Mouse (Mus musculus): Measurements from ENCODE around the gene Patl1.
A peak's percentile ranks its signal among the peaks of the same experiment; 100 is the strongest.
"Not testable (repeated sequence)": the region's sequence is repeated elsewhere in the genome, so short reads cannot be mapped to it uniquely, and the experiment has no call there.

Patl1 gene

DNA sequence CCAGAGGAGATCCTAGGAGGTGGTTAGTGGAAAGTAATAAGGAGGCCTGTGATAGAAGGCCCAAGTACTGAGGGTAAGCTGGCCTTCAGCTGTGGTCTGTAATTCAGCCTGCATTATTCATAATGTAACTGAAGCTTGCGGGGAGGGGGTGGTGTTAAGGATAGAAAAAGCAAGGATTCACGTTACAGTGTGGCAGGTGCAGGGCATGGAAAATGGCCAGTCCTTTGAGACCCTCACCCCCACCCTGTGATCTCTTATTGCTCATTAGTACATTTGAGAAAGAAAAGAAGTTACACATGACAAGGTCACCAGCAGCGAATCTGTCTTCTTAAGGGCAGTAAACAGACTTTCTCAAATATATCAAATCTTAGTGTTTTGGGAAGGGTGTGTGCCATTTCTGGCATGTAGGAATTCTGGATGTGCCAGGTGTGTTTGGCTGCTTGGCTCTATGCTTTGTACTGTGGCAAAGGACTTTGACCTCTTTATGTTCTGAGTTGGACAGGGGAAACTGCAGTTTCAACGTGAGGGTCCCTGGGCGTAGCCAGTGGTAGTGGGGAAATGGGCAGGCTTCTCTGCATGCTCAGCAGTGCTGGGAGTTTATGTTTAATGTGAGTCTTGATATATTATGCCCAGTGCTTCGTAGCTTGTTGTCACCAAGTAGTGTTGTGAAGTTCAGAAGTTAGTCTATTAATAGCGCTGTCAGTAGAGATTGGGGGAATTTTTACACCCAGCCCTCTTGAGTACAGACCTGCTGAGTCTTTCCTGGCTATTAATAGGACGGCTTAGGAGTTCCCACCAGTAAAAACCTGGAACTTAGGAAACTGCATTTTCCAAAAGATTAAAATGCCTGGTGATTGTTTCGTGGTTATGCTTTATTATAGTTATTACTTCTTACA lies 57.2 kb downstream of the Patl1 start:
- no peak for DNase-seq

DNA sequence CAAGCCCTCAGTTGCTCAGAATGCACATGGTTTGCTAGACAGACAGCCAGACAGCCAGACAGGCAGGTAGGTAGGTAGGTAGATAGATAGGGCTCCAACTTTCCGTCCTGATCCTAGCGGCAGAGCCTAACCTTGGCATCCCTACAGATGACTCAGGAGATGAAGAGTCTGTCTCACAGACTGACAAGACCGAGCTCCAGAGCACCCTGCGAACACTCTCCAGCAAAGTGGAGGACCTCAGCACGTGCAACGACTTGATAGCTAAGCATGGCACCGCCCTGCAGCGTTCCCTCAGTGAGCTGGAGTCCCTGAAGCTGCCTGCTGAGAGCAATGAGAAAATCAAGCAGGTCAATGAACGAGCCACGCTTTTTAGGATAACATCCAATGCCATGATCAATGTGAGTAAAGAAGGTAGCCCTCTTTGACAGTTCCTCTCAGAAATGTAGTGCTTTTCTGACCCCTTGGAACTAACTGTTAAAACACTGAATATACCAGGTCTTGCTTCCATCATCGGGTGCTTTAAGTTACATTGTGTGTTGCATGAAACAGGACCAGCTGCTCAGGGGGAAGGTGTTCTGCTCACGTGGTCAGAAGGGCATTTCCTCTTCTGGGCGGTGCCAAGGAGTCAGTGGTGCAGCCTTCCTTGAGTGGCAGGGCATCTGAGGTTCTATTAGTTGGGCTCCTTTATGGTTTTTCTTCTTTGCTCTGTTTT lies 61.5 kb downstream of the Patl1 start:
- DNase-seq = no peak

DNA sequence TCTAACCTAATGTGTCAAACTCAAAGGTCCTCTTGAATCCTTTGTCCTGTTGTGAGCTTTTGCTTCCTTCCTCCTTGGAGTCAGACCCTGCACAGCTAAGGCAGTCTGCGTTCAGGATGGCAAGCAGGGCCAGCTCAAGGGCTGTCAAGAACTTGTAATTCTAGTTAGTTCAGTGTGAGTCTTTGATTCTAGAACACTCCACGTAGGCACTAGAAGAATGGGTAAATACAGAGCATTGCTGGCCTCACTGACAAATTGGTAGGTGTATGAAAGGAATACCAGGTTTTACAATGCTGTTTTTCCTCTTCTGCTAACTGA lies 62.0 kb downstream of the Patl1 start:
- no peak for DNase-seq

DNA sequence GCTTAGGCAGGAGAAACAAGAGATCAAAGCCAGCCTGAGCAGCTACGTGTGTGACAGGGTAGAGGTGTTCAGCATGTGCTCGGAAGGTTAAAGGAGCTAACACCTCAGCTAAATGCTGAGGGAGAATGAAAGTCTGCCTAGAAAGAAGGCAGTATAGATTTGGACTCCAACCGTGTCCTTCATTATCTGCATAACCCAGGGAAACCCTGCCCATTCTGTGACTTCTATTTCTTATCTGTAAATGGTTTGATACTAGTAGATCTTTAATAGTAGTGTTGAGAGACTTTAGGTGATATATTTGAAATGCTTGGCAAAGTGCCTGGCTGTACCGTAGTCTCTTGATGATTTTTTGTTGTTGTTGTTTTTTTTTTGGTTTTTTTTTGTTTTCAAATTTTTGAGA lies 63.5 kb downstream of the Patl1 start:
- DNase-seq = no peak

DNA sequence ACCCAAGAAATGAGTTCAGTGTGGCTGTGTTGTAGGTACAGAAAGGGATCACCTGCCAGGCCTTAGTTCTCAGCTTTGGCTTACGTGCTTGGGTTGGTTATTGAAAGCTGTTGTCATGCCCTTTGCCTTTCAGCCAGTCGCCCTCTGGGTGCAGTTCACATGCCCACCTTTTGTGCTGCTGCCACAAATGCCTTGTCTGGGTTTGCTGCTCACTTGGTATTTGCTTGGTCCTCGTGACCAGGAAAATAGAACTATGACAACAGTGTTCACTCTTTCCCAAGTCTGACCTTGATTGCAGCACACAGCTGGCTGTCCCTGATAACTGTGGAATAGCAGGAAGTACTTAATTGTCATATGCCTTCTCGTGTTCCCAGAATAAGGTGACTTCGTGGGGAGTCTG lies 65.2 kb downstream of the Patl1 start:
- peak; percentile 37 for DNase-seq

DNA sequence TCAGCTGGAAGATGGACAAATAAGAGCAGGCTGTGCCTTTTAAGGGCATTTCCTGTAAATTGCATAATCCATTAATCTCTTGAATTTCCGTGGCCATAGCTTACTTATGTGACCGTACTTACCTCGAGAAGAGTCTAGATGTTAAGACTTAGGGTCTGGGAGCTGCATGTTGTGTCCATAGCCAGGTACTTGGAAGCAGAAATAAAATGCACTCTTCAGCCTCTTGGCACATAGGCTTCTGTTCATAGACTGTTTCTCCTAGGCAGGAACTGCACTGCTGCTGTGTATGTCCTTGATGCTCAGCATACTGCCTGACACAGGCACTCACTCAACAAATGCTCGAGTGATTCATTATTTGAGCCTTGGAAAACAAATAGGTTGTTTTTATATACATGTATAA lies 68.3 kb downstream of the Patl1 start:
- DNase-seq = no peak

DNA sequence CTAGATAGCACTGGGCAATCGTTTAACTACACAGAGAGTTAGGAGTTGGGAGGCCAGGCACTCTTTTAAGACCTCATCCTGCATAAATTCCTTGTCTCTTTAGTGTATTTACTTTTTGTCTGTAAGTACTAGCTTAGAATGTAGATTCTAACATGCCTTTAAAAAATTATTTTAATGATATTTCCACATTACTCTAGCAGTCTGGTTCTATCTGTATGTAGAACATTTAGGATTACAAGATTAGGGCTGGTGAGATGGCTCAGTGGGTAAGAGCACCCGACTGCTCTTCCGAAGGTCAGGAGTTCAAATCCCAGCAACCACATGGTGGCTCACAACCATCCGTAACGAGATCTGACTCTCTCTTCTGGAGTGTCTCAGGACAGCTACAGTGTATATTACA lies 72.4 kb downstream of the Patl1 start:
- DNase-seq = not testable (repeated sequence)

DNA sequence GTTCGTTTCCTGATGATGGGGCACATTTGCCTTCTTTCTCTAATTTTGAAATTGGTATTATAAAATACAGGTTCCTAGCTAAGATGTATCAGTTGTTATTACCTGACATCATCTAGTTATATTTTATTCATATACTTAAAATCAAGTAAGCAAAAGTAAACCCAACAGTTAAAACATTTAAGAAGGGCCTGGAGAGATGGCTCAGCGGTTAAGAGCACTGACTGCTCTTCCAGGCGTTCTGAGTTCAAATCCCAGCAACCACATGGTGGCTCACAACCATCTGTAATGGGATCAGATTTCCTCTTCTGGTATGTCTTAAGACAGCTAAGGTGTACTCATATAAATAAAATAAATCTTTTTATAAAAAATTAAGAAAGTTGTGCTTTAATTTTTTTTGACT lies 75.6 kb downstream of the Patl1 start:
- DNase-seq = no peak

DNA sequence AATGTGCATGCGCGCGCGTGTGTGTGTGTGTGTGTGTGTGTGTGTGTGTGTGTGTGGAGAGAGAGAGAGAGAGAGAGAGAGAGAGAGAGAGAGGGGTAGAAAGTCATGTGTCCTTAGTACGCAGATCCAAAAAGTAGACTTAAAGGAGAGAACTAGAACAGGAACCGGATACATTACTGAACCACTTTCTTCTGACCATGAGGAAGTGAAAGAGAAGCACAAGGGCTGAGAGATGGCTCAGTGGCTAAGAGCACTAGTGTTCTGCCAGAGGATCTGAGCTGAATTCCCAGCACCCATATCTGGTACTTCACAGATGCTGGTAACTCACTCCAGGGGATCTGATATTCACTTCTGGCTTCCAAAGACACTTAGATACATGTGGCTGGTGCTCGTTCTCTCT lies 77.1 kb downstream of the Patl1 start:
- no peak for DNase-seq

DNA sequence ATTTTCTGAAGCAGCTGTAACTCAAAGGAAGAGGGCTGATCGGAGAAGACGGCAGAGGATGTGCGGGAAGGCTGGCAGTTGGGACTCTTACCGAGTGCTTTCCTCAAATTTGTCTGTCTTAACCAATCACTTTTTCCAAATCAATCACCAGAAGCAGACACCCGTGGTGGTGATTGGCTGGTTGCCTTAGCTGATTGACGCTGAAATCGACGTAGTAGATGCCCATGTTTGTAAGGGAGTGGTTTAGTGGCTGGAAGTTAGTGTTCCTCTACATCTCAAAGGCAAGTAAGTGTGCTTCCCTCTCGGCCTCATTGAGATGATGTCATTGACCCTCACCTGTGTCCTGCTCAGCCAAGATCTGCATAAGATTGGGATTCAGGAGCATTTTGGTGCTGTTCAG lies 79.8 kb downstream of the Patl1 start:
- no peak for DNase-seq

DNA sequence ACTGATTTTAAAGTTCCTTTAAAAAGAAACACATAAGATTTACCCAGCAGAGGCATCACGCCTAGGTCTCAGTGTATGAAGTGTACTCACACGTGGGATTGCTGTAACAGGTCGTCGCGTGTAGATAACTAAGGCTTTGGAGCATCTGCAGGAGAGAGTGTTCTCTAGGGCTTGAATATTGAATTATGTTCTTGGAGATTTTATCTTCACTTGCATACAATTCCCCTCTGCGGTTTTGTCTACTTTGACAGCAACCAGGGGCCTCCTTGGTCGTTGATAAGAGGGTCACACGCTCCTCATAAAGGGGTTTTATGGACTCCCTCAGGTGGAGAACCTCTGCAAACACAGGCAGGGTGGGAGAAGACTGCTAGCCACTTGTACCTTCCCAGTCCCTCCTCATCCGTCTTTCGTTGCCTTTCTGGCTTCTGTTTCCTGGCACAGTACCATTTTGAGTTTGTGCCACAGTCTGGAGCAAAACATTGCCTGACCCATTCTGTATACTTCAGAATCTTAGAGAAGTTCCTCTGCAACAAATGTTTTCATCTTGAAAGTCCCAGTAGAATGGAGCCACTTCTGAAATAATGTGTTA lies 80.3 kb downstream of the Patl1 start:
- no peak for DNase-seq

All from kidney, adult 18-20 months (tissue).